Mouse (Mus musculus): ENCODE measurements around the gene H2afv. TPM values are rescaled to one million over a fixed set of nuclear protein-coding genes. Genes with fewer than 3 reads are reported as not detected.

Gene H2afv
- 10 to 100 TPM; 41.4 to 43.4 TPM for total RNA-seq (2021)

DNA sequence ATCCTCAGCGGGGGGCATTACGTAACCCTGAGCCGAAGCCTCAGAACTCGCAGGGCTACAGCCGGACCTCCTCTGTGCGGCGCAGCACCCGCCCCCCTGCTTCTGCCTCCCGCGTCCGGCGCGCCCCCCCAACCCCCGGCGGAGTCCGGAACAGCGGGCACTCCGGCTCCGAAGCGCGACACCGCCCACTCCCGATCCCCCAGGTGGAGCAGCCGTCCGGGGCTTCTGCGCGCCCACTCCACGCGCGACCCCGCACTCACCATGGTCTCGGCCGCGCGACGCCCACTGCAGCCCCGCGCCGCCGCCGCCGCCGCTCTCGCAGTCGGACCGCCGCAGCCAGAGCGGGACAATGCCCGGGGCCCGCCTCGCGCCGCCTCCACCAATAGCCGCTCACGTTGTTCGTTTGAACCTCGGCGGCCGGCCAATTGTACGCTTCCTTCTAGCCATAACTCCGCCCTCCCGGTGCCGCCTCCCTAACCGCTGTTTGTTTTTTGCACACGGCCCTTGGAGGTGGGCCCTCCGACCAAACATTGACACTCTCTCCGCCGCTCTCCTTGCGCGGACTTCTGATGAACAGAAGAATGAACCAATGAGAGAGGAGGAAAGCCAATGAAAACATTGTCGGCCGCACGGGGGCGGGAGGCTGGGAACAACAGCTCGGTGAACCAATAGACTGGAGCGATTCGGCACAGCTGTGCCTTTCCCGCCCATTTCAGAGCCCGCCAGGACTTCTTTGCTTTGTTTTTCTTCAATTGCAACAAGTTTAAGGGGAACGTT lies at the start of gene H2afv:
H2afv (minus strand) TSS at position 367 of the 777 bp plus-strand sequence.
- DNase-seq (ENCODE audit: low spot score in 2 of 2) = peak; percentile 99 to 100
- intact Hi-C loops (cut with DNase I) = no loop called here

DNA sequence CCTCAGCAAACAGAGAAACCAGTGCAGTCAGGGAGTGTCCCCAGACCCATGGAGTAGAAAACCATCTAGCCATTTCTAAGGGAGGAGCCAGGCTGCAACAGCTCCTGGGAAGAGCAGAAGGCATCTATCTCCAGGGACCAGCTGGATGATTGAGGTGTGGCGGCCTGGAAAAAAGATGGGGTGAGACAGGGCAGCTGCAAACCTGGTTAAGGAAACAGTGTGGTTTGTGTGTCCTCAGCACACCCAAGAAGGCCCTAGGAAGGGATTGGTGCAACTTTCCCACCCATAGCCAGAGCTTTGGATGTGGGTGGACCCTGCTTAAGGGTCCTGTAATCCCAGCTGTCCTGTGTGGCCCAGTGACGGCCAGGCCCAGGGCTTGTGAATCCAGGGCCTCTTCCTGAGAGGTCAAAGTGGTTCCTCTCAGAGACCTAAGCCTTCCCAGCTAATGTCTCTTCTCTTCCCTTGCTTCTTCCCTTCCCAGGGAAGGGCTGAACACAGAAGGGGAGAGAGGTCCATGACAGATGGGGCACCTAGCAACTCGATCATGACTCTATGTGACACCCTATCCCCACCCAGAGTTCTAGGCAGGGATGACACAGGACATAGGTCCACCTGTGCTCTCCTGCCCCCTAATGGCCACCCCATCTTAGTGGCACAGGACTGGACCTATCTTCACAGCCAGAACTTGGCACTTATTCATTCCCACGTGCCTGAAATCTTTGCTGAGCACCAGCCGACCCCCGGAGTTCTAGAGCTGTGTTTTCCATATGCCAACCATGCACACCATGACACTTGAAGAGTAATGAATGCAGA lies 45.7 kb upstream of the H2afv start:
- intact Hi-C loops (cut with DNase I) = no loop called here
- DNase-seq (ENCODE audit: low spot score in 2 of 2) = no peak

DNA sequence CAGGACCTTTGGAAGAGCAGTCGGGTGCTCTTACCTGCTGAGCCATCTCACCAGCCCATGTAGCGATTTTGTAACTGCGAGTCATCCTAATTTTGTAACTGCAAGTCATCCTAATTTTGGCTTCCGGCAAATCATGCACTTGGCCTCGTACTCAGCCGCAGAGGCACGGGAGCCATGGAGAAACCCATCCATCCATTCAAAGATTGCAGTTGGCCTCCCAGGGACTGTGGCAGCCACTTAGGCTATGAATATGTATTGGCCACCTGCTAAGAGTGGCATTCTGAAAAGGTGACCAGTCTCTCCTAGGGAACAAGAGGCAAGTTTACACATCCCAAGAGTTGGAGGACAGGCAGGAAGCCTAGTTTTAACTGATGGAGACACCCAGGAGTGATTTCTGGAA lies 45.0 kb upstream of the H2afv start:
- DNase-seq (ENCODE audit: low spot score in 2 of 2) = no peak
- intact Hi-C loops (cut with DNase I) = no loop called here

DNA sequence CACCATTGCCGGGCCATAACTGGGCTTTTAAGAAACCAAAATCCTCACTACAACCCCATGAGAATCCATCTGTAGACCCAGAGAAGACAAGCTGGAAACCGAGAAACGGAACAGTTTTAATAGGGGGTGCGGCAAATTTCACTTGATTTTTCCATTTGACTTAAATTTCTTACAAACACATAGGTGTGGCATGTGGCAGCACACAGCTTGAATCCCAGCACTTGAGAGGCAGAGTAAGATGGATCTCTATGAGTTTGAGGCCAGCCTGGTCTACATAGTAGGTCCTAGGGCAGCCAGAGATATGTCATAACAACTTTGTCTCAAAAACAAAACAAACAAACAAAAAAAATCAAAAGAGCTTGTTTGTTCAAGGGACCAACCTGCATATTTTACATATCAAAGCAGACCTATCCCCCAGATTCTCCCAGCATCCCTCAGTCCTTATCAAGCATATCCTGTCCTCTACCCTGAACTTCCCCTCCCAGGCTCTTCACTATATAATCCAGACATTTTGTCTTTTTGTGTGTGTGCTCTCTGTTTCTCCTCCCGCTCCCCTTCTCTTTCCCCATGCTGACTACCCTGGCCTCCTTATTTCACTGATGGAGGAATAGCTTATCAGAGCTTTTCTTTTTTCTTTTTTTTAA lies 43.9 kb upstream of the H2afv start:
- DNase-seq (ENCODE audit: low spot score in 2 of 2) = no peak
- intact Hi-C loops (cut with DNase I) = no loop called here

DNA sequence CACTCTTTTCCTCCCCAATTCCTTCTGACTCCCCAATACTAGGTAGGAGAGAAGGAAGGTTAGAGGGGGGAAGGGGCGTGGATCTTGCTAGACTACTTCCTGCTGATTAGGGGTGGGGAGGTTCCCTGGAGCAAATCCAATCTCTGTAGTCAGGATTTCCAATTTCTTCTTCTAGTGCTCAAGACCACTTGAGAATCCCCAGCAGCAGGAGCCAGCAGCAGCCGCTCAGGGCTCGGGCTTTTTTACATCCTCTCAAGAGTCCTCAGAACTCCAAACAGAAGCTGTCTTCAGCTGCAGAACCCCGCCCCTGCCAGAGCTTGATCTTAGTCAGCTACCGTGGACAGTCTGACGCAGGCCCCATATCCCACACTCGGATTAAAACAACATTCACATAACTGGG lies 43.3 kb upstream of the H2afv start:
- intact Hi-C loops (cut with DNase I) = no loop called here
- no peak for DNase-seq (ENCODE audit: low spot score in 2 of 2)

DNA sequence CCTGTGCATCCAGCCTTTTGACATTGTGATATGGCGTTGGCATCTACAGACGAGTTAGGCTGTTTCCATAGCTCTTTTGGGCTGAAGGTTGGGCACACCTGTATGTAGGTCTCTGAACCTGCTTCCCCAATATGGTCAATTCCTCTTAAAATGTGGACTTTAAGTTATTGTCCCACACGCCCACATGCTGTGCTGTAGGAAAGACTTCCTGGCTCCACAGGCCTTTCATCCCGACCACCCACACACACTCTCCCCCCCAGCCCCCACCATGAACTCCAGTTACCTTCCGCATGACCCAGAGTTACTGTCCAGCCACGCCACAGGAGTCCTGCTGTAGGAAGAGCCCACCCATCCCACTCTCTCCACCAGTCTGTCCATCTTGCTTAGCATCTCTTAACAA lies 42.7 kb upstream of the H2afv start:
- intact Hi-C loops (cut with DNase I) = no loop called here
- DNase-seq (ENCODE audit: low spot score in 2 of 2) = no peak

DNA sequence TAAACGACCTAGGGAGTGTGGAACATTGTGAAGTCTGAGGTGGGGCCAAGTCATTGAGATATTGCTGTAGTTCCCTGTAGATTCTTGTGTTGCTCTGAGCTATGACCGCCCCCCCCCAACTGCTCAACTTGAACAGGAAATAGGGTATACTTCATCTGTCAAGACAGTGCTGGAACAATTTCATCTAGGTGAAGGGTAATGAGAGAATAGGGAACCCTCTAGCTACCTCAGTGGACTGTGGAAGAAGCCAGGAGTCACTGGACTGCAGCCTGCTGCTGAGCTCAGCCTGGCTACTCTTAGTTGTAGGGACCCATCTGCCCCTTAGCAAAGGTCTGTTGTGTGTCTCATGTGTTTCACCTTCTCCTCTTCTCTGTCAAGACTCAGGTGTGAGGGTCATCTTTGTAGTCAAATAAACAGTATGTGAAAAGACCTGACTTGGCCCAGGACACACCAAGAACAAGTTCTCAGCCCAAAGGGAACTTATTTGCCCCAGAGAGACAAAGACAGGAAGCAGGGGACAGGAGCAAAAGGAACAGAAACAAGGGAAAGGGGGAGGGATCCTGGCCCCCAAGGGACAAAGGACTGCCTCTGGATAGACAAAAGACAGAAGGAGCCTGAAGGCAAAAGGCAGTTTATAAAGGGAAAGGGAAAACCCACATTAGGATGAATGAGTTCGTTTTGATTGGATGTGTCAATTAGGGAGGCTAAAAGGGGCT lies 40.2 kb upstream of the H2afv start:
- no peak for DNase-seq (ENCODE audit: low spot score in 2 of 2)
- intact Hi-C loops (cut with DNase I) = no loop called here

DNA sequence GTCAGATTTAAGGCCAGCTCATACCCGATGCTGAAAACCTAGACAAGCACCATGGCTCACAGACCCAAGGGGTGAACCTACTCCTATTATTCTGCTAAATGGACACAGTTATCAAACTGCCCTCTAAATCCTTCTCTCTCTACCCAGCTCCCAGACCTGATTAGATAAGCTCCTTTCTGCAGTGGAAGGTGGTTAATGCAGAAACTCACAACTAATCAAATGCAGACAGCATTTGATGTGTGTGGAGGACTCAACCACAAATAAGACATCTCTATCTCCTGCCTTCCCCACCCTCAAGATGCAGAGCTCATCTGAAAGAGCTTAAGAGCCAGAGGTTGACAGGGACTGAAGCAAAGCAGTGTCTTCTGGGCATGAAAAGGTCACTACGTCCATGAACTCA lies 38.9 kb upstream of the H2afv start:
- intact Hi-C loops (cut with DNase I) = no loop called here
- no peak for DNase-seq (ENCODE audit: low spot score in 2 of 2)

DNA sequence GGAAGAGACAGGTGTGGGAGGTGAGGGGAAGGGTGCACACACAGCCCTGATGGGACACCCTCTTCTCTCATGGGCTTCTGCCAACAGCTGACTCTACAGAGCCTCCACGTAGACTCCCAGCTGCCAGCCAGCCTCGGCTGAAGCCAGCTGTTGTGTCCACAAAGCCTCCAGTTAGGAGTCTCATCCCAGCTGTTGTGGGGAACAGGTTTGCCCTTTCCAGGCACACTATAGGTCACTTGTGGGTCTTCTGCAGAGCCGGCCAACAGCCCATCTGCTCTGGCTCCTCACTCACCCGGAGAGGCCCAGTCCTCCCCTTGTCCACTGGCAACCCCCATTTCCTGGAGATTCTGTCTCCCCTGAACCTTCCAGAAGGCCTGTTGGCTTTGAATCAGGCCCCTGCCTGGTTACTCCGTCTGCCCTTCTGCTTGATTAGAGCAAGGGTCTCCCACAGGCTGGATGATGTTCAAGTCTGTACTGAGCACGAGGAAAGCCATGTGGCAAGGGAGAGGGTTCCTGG lies 37.5 kb upstream of the H2afv start:
- no peak for DNase-seq (ENCODE audit: low spot score in 2 of 2)

DNA sequence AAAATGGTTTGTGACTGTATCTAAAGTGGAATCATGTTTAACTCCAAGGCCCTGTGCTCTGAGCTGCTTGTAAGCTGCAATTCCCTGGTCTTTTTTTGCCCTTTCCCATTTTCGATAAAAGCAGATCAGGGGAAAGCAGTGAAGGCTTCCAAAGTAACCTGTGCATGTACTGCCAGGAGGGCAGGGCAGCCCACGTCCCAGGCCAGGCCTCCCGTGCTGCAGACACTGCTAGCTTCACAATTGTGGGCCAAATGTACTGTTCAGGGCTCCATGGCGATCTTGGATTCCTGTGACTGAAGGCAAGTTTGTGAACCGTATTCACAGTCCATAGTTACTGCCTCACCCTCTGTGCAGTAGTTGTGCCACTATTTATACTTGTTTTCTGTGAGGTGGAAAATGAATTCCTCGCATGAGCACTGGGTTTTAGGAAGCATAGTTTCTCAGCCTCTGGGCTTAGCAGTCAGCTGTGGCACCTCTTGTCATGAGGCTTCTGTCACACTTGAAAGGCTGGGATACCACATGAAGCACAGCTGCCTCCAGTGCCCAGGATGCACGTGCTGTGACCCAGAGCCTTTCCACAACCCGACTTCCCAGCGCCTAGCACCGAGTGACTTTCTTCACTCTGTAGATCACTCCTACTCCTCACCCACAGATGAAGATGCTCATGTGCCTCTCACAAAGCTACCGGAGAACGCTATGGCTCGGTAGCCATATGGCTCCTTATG lies 36.6 kb upstream of the H2afv start:
- DNase-seq (ENCODE audit: low spot score in 2 of 2) = peak in 1 of 2 experiments; percentile 17
- intact Hi-C loops (cut with DNase I) = no loop called here

More for the DNA sequence above, 37.5 kb upstream of the H2afv start:
- intact Hi-C loops (cut with DNase I) = no loop called here

DNA sequence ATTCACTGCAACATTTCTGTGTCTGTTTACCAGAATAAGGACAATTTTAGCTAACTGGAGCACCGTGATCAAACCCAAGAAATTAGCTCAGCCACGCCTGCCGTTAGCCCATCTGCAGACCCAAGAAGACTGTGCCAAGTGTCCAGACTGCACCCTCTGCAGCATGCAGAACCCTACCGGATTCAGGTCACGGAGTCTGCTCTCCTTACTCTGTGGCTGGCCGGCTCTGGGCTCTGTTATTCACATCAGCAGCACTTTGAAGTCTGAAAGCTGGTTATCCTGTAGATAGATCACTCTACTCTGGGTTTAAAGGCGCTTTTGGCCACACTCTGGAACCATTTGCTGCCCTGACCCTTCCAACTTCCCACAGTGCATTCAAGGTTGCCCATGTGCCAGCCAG lies 35.9 kb upstream of the H2afv start:
- intact Hi-C loops (cut with DNase I) = no loop called here
- DNase-seq (ENCODE audit: low spot score in 2 of 2) = no peak

DNA sequence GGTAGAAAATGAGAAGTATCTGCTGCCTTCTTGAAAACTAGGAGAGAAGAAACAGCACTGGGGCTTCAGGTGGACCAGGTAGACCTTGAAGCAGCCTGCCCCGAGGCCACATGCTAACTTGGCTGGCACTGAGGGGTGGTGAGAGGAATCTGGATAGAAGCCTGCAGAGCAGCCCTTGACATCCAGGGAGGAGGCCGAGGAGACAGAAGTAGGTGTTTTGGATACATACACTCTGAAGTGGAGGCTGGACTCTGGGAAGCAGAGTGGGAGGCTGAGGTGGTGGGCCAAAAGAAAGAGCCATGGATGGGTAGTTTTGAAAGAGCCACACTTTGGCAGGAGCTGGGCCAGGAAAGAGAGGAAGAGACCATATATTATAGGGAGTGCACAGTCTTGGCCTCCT lies 35.0 kb upstream of the H2afv start:
- no peak for DNase-seq (ENCODE audit: low spot score in 2 of 2)
- intact Hi-C loops (cut with DNase I) = loop anchor here (5.0 kb wide), 1 partner anchor 48 kb away; no protein-coding TSS in a partner anchor

DNA sequence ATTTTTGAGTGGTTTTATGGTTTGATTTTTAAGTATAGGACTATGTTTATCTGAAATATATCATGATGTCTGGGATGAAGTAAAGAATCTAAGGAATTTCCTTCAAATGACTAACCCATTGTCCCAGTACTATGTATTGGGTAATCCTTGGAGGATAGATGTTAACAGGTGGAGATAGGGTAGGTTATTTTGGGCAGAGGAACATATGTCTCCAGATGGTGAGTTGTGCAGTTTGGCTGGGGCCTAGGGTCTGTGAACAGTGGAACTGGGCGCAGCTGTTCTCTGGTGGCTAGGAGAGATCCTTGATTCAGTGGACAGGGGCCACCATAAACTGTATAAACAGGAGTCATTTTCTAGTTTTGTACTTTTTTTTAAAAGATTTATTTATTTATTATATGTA lies 33.1 kb upstream of the H2afv start:
- intact Hi-C loops (cut with DNase I) = loop anchor here (5.0 kb wide), 1 partner anchor 50 kb away; no protein-coding TSS in a partner anchor
- DNase-seq (ENCODE audit: low spot score in 2 of 2) = no peak

DNA sequence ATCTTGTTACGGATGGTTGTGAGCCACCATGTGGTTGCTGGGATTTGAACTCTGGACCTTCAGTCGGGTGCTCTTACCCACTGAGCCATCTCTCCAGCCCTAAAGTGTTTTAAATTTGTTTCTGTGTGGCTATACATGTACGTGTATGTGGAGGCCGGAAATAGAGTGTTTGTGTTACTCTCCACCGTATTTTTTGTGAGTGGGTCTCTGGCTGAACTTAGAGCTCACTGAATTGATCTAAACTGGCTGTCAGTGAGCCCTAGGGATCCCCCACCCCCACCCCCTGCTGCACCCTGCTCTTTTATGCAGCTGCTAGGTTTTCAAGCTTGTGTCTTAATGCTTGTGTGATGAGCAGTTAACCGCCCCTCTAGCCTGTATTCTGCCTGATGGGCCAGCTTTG lies 32.6 kb upstream of the H2afv start:
- intact Hi-C loops (cut with DNase I) = loop anchor here (1.0 to 5.0 kb wide), 2 partner anchors 50 to 69 kb away; partner anchors contain the start of gene Ccm2
- no peak for DNase-seq (ENCODE audit: low spot score in 2 of 2)

DNA sequence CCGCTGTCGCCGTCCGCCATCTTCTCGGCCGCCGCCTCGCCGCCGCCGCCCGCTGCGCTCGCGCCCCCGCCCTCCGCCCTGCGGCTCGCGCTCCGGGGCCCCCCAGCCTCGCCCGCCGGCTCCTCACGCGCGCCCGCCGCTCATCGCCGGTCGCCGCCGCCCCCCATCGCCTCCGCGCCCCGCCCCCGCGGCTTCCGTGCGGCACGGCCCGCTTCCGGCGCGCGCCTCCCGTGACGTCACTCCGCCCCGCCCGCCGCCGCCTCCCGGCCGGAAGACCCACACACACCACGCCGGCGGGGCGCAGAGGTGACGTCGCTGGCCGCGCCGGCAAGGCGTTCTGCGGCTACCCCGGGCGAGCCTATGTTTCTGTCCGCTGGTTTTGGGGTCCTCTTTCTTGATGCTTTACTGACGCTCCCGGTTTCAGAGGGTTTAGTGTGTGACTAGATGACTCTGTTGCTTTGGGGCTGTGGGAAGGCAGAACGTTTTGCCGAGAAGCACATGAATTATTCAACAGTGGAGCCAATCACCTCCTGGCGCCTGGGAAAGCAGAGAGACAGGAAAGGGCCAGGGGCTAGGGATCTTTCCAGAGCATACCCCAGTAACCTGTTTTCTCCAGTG lies 31.7 kb upstream of the H2afv start, which contains the start of gene Purb:
Purb (minus strand) TSS at position 51 of the 618 bp plus-strand sequence.
- peak; percentile 91 to 94 for DNase-seq (ENCODE audit: low spot score in 2 of 2)
- intact Hi-C loops (cut with DNase I) = loop anchor here (1.0 to 5.0 kb wide), 2 partner anchors 51 to 70 kb away; partner anchors contain the start of gene Ccm2

DNA sequence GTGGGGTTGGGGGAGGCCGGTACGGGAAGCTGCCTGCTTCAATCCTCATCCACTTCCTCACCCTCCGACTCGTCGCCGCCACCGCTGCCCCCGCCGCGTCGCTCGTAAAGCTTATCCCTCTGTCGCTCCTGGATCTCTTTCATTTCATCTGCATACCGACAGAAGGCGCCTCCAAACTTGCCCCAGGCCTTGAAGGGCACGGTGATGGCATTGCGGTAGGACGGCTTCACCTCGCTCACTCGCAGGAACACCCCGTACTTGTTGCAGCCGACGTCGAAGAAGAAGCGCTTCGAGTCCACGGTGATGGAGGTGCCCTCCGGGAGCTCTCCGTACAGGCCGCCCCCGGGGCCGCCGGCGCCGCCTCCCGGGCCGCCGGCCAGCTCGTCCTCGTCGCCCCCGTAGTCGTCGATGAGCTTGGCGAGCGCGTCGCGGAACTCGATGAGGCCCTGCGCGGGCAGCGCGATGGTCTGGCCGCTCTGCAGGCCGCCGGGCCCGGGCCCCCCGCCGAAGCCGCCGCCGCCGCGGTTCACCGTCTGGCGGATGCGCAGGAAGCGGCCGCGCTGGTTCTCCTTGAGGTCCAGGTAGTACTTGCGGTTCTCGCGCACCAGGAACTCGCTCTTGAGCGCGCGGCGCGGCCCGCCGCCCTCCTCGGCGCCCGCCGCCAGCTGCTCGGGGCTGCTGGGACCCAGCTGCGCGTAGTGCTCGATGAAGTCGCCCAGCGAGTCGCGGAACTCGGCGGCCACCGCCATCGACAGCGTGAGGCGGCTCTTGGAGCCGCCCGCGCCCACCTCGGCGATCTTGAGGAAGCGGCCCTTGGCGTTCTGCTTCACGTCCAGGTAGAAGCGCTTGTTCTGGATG lies 30.9 kb upstream of the H2afv start:
- DNase-seq (ENCODE audit: low spot score in 2 of 2) = peak; percentile 68 to 71
- intact Hi-C loops (cut with DNase I) = loop anchor here (5.0 kb wide), 2 partner anchors 52 to 152 kb away; partner anchors contain the start of gene Tbrg4

DNA sequence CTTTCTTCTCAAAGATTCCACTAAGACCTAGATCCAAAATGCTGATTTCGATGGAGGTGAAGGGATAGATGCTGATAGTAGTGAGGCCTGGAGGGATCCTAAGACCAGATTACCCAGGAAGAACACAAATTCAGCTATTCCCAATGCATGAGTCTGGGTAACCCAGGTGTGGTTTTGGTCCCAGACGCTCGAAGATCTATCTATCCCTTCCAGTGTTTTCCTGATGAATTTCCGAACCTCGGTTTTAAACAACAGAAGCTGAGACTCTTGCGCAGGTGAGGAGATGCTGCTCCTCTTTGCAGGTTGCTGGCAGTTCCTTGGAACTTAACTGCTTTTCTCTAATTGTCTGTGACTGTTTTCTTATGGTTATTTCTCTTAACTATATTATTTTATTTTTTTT lies 30.1 kb upstream of the H2afv start:
- DNase-seq (ENCODE audit: low spot score in 2 of 2) = no peak
- intact Hi-C loops (cut with DNase I) = loop anchor here (5.0 kb wide), 1 partner anchor 153 kb away; the partner anchor contains the start of gene Tbrg4
